Mouse (Mus musculus) heart, adult 2 months (tissue): ENCODE results near the gene Usp28.

ENCODE experiments used
- CTCF ChIP-seq: fragments of 200-600 bp; IDR thresholded peaks from 2 replicates; pipeline ENCODE4 v1.8.1; 2022; ENCODE audit warnings: antibody characterized with exemption, mild to moderate bottlenecking, moderate library complexity
- EP300 ChIP-seq: fragments of 200-500 bp; IDR thresholded peaks from 2 replicates; pipeline ENCODE4 v1.6.1; 2011; ENCODE audit warnings: low read depth, low read length, control low read depth; ENCODE audit not compliant: insufficient read depth

GRCm38 (mm10) chr9:48995735-48996134, 10.6 kb downstream of the Usp28 start:
- TF ChIP-seq CTCF = peak; percentile 28; the same call in 1 of the 2 replicates
- TF ChIP-seq EP300 = no peak
